Mouse (Mus musculus): ENCODE measurements around the gene Trim5. TPM values are rescaled to one million over a fixed set of nuclear protein-coding genes. Genes with fewer than 3 reads are reported as not detected.

Gene Trim5
- total and polyA plus RNA-seq, 2 experiments from 2014 or later, result 0.10 to 0.16 TPM

DNA sequence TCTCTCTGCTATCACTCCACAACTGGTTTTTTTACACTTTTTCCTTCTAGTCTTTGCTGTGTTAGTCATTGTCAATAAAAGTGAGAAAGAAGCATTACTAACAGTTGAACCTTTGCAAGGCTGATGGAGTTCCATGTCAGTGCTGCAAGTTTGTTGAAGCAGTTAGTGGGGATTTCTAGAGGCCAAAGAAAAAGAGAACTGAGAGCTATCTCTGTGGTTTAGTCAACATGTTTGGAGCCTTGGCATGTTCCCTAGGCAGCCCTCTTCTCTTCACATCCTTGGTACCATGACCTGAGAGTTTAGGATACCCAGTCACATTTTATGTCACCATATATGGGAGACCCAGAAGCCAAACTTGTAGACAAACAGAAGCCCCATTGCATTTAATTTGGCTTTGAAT is 47.0 kb downstream of the Trim5 start:
- no peak overlapping the region for H3K4me2 ChIP-seq (ENCODE audit: low read depth)
- H3K27me3 ChIP-seq (ENCODE audit: insufficient read depth, low read length), result no peaks in the 10 kb centered on the region
- no peak overlapping the region for H3K27ac ChIP-seq (ENCODE audit: low read depth, low read length)
- no peaks in the 10 kb centered on the region for H3K9me3 ChIP-seq (ENCODE audit: low read length)
- H3K4me3 ChIP-seq (ENCODE audit: low read depth, low read length), result no peak overlapping the region
- H3K9ac ChIP-seq, result no peak overlapping the region
- H3K4me1 ChIP-seq (ENCODE audit: insufficient read depth), result no peaks in the 10 kb centered on the region
- no peak for DNase-seq
- TF ChIP-seq CTCF (IDR thresholded peaks at IDR 0.05; ENCODE audit: low read depth), result no peak
- no peaks in the 10 kb centered on the region for H3K36me3 ChIP-seq (ENCODE audit: insufficient read depth)
- ATAC-seq, result no peak

- Histone ChIP-seq H3K9me3 (ENCODE audit: low read length) (no peaks in the 10 kb centered on the region), H3K36me3 (ENCODE audit: insufficient read depth) (no peaks in the 10 kb centered on the region), H3K4me1 (ENCODE audit: insufficient read depth) (no peaks in the 10 kb centered on the region), H3K4me3 (ENCODE audit: low read depth, low read length) (no peak overlapping the region), H3K4me2 (ENCODE audit: low read depth) (no peak overlapping the region), H3K9ac (no peak overlapping the region), H3K27me3 (ENCODE audit: insufficient read depth, low read length) (no peaks in the 10 kb centered on the region), H3K27ac (ENCODE audit: low read depth, low read length) (no peak overlapping the region)
- DNase-seq (no peak), ATAC-seq (no peak)
- peak; percentile 53 for TF ChIP-seq CTCF (IDR thresholded peaks at IDR 0.05; ENCODE audit: low read depth)
- 39% methylated on average over 2 of the region's 2 CpGs for WGBS
Observed at GRCm38 (mm10) chr7:104231203-104231602, 56.7 kb downstream of the Trim5 start.

DNA sequence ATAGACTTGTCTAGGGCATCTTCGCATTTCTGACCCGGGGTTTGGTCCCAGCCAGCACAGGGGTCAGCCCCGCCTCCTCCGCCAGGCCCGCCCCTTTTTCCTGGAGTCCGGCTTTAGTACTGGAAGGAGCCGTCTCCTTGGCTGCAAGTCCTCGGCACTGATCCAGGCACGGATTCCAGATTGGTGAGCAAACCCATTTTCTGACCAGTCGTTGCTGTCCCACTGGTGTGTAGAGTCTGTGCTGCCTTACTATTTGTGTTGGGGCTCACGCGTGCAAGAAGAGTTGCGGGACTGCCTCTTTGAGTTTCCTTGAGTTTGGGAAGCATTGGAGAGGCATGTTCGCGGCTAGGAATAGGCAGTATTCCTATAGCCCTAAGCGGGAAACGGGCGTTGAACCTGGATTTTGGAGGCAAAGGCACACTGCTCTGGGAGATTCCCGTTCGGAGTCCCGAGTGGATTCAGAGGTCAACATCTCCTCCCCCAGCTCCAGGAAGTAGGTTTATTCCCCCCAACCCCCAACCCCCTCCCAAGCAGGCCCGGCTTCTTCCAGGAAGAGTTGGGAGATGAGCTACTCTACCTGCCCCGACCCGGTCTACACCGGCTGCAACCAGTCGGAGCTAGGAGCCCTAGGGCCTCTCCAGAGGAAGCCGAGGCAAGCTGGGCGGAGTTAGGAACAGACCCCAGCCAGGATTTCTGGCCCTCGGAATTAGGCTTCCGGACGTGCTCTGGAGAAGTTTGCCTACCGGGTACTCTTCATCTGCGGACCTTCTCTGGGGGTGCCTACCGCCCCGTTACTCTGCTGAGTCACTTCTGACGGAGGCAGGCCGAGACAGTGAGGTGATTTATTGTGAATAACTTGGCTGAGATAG is 69.0 kb downstream of the Trim5 start, which contains the start of gene Trim6:
Trim6 (plus strand) TSS at position 93 of the 869 bp plus-strand sequence.
- WGBS, result 4% methylated on average over 37 of the region's 37 CpGs
- peak; percentile 75 for ATAC-seq

DNA sequence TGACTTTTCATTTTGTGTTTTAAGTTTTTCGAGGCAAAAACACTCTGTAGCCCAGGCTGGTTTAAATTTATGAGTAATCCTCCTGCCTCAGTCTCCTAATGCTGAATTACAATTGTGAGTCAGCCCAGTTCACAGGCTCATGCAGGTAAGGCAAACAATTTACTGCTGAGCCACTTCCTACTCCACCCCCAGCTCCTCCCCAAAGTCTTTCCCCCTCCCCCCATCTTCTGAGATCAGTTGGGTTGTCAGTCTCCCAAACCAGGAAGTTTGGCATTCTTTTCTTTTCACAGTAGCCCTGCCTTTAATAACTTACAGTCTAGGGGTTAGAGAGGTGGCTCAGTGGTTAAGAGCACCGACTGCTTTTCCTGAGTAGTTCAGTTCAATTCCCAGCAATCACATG is 70.0 kb downstream of the Trim5 start:
- no peaks in the 10 kb centered on the region for H3K4me1 ChIP-seq (ENCODE audit: insufficient read depth)
- no peaks in the 10 kb centered on the region for H3K27me3 ChIP-seq (ENCODE audit: insufficient read depth, low read length)
- no peaks in the 10 kb centered on the region for H3K9me3 ChIP-seq (ENCODE audit: low read length)
- WGBS, result 86% methylated on average over 2 of the region's 2 CpGs
- ATAC-seq (no peak), DNase-seq (no peak)
- H3K36me3 ChIP-seq (ENCODE audit: insufficient read depth), result no peaks in the 10 kb centered on the region
- no peak for TF ChIP-seq CTCF (IDR thresholded peaks at IDR 0.05; ENCODE audit: low read depth)
- H3K4me2 ChIP-seq (ENCODE audit: low read depth), result no peak overlapping the region
- no peak overlapping the region for H3K9ac ChIP-seq
- no peak overlapping the region for H3K27ac ChIP-seq (ENCODE audit: low read depth, low read length)
- no peak overlapping the region for H3K4me3 ChIP-seq (ENCODE audit: low read depth, low read length)

More for the DNA sequence above, 69.0 kb downstream of the Trim5 start, which contains the start of gene Trim6:
- H3K9ac ChIP-seq, result no peak within 1 kb of the TSS
- H3K36me3 ChIP-seq (ENCODE audit: insufficient read depth), result no peaks in the 10 kb centered on the region
- no peak for TF ChIP-seq CTCF (IDR thresholded peaks at IDR 0.05; ENCODE audit: low read depth)
- H3K9me3 ChIP-seq (ENCODE audit: low read length), result no peaks in the 10 kb centered on the region
- H3K4me3 ChIP-seq (ENCODE audit: low read depth, low read length), result peak within 1 kb of the TSS; percentile 6
- H3K4me2 ChIP-seq (ENCODE audit: low read depth), result peak within 1 kb of the TSS; percentile 38
- H3K27ac ChIP-seq (ENCODE audit: low read depth, low read length), result no peak within 1 kb of the TSS
- H3K27me3 ChIP-seq (ENCODE audit: insufficient read depth, low read length), result no peaks in the 10 kb centered on the region
- H3K4me1 ChIP-seq (ENCODE audit: insufficient read depth), result no peaks in the 10 kb centered on the region
- DNase-seq, result peak; percentile 20

GRCm38 (mm10) chr7:104216011-104216535 is 71.8 kb downstream of the Trim5 start:
- H3K4me3 ChIP-seq (ENCODE audit: low read depth, low read length), result no peak overlapping the region
- ATAC-seq, result no peak
- 60% methylated on average over 1 of the region's 1 CpGs for WGBS
- no peaks in the 10 kb centered on the region for H3K36me3 ChIP-seq (ENCODE audit: insufficient read depth)
- no peaks in the 10 kb centered on the region for H3K27me3 ChIP-seq (ENCODE audit: insufficient read depth, low read length)
- H3K27ac ChIP-seq (ENCODE audit: low read depth, low read length), result no peak overlapping the region
- TF ChIP-seq CTCF (IDR thresholded peaks at IDR 0.05; ENCODE audit: low read depth), result no peak
- no peak overlapping the region for H3K9ac ChIP-seq
- H3K9me3 ChIP-seq (ENCODE audit: low read length), result no peaks in the 10 kb centered on the region
- no peak for DNase-seq
- no peaks in the 10 kb centered on the region for H3K4me1 ChIP-seq (ENCODE audit: insufficient read depth)
- no peak overlapping the region for H3K4me2 ChIP-seq (ENCODE audit: low read depth)

Other genes starting within 250 kb of the Trim5 start
- gene Olfr642, start 235.4 kb downstream of the Trim5 start, total RNA-seq (2014; rRNA removed), result not detected in 2 replicates
- gene Olfr642, start 235.4 kb downstream of the Trim5 start, polyA plus RNA-seq (2015; fragmentation: Nextera tagmentation; extraction: Ambion mirVana), result not detected in 2 replicates
- not detected in 2 replicates for gene 4930516K23Rik, start 226.6 kb downstream of the Trim5 start, total RNA-seq (2014; rRNA removed)
- gene 4930516K23Rik, start 226.6 kb downstream of the Trim5 start, polyA plus RNA-seq (2015; fragmentation: Nextera tagmentation; extraction: Ambion mirVana), result not detected in 2 replicates
- gene Olfr644, start 216.2 kb downstream of the Trim5 start, total RNA-seq (2014; rRNA removed), result not detected in 2 replicates
- not detected in 2 replicates for gene Olfr644, start 216.2 kb downstream of the Trim5 start, polyA plus RNA-seq (2015; fragmentation: Nextera tagmentation; extraction: Ambion mirVana)
- gene Olfr645, start 202.6 kb downstream of the Trim5 start, total RNA-seq (2014; rRNA removed), result not detected in 2 replicates
- not detected in 2 replicates for gene Olfr645, start 202.6 kb downstream of the Trim5 start, polyA plus RNA-seq (2015; fragmentation: Nextera tagmentation; extraction: Ambion mirVana)
- not detected in 2 replicates for gene Olfr646, start 183.2 kb downstream of the Trim5 start, total RNA-seq (2014; rRNA removed)
- not detected in 2 replicates for gene Olfr646, start 183.2 kb downstream of the Trim5 start, polyA plus RNA-seq (2015; fragmentation: Nextera tagmentation; extraction: Ambion mirVana)
- gene Ubqln5, start 158.3 kb downstream of the Trim5 start, total RNA-seq (2014; rRNA removed), result not detected in 2 replicates
- gene Ubqln5, start 158.3 kb downstream of the Trim5 start, polyA plus RNA-seq (2015; fragmentation: Nextera tagmentation; extraction: Ambion mirVana), result not detected in 2 replicates
- gene Olfr643, start 150.7 kb downstream of the Trim5 start, total RNA-seq (2014; rRNA removed), result not detected in 2 replicates
- not detected in 2 replicates for gene Olfr643, start 150.7 kb downstream of the Trim5 start, polyA plus RNA-seq (2015; fragmentation: Nextera tagmentation; extraction: Ambion mirVana)
- gene Ubqln3, start 144.8 kb downstream of the Trim5 start, total RNA-seq (2014; rRNA removed), result not detected in 2 replicates
- gene Ubqln3, start 144.8 kb downstream of the Trim5 start, polyA plus RNA-seq (2015; fragmentation: Nextera tagmentation; extraction: Ambion mirVana), result not detected in 2 replicates
- gene Ubqlnl, start 137.5 kb downstream of the Trim5 start, total RNA-seq (2014; rRNA removed), result not detected in 2 replicates
- not detected in 2 replicates for gene Ubqlnl, start 137.5 kb downstream of the Trim5 start, polyA plus RNA-seq (2015; fragmentation: Nextera tagmentation; extraction: Ambion mirVana)
- gene Olfm5, start 123.3 kb downstream of the Trim5 start, total RNA-seq (2014; rRNA removed), result not detected in 2 replicates
- gene Olfm5, start 123.3 kb downstream of the Trim5 start, polyA plus RNA-seq (2015; fragmentation: Nextera tagmentation; extraction: Ambion mirVana), result 0.10 TPM in 1 of 2 replicates, not detected in the other
- gene Olfr648, start 104.7 kb downstream of the Trim5 start, total RNA-seq (2014; rRNA removed), result not detected in 2 replicates
- gene Olfr648, start 104.7 kb downstream of the Trim5 start, polyA plus RNA-seq (2015; fragmentation: Nextera tagmentation; extraction: Ambion mirVana), result 0.24 and 0.28 TPM in 2 replicates
- gene Olfr649, start 92.1 kb downstream of the Trim5 start, total RNA-seq (2014; rRNA removed), result not detected in 2 replicates
- gene Olfr649, start 92.1 kb downstream of the Trim5 start, polyA plus RNA-seq (2015; fragmentation: Nextera tagmentation; extraction: Ambion mirVana), result not detected in 2 replicates
- 0.23 and 0.38 TPM in 2 replicates for gene Trim6, start 69.3 kb downstream of the Trim5 start, total RNA-seq (2014; rRNA removed)
- gene Trim6, start 69.3 kb downstream of the Trim5 start, polyA plus RNA-seq (2015; fragmentation: Nextera tagmentation; extraction: Ambion mirVana), result 0.21 and 0.34 TPM in 2 replicates
- gene Trim34a, start 43.6 kb downstream of the Trim5 start, total RNA-seq (2014; rRNA removed), result 1.8 and 1.9 TPM in 2 replicates
- 0.77 and 1.1 TPM in 2 replicates for gene Trim34a, start 43.6 kb downstream of the Trim5 start, polyA plus RNA-seq (2015; fragmentation: Nextera tagmentation; extraction: Ambion mirVana)
- gene Trim12a, start 27.4 kb upstream of the Trim5 start, total RNA-seq (2014; rRNA removed), result 0.69 and 4.1 TPM in 2 replicates
- 1.4 and 1.7 TPM in 2 replicates for gene Trim12a, start 27.4 kb upstream of the Trim5 start, polyA plus RNA-seq (2015; fragmentation: Nextera tagmentation; extraction: Ambion mirVana)
- gene Trim34b, start 41.4 kb upstream of the Trim5 start, total RNA-seq (2014; rRNA removed), result not detected in 2 replicates
- gene Trim34b, start 41.4 kb upstream of the Trim5 start, polyA plus RNA-seq (2015; fragmentation: Nextera tagmentation; extraction: Ambion mirVana), result not detected in 2 replicates
- gene Trim12c, start 65.3 kb upstream of the Trim5 start, total RNA-seq (2014; rRNA removed), result 2.1 and 3.0 TPM in 2 replicates
- 0.39 and 0.68 TPM in 2 replicates for gene Trim12c, start 65.3 kb upstream of the Trim5 start, polyA plus RNA-seq (2015; fragmentation: Nextera tagmentation; extraction: Ambion mirVana)
- 0.10 TPM in 1 of 2 replicates, not detected in the other for gene Trim30b, start 81.8 kb upstream of the Trim5 start, total RNA-seq (2014; rRNA removed)
- gene Trim30b, start 81.8 kb upstream of the Trim5 start, polyA plus RNA-seq (2015; fragmentation: Nextera tagmentation; extraction: Ambion mirVana), result 0.04 and 0.13 TPM in 2 replicates
- gene Trim30c, start 112.7 kb upstream of the Trim5 start, total RNA-seq (2014; rRNA removed), result not detected in 2 replicates
- gene Trim30c, start 112.7 kb upstream of the Trim5 start, polyA plus RNA-seq (2015; fragmentation: Nextera tagmentation; extraction: Ambion mirVana), result not detected in 2 replicates
- 0.62 and 2.4 TPM in 2 replicates for gene Trim30a, start 177.1 kb upstream of the Trim5 start, total RNA-seq (2014; rRNA removed)
- gene Trim30a, start 177.1 kb upstream of the Trim5 start, polyA plus RNA-seq (2015; fragmentation: Nextera tagmentation; extraction: Ambion mirVana), result 0.55 and 0.76 TPM in 2 replicates
- gene Trim30d, start 219.8 kb upstream of the Trim5 start, total RNA-seq (2014; rRNA removed), result 1.2 and 1.5 TPM in 2 replicates
- 0.59 and 0.74 TPM in 2 replicates for gene Trim30d, start 219.8 kb upstream of the Trim5 start, polyA plus RNA-seq (2015; fragmentation: Nextera tagmentation; extraction: Ambion mirVana)